Mouse (Mus musculus) embryonic facial prominence, embryonic 11.5 days (tissue): ENCODE results near the gene Gigyf1. TPM values are rescaled to one million over a fixed set of nuclear protein-coding genes. Genes with fewer than 3 reads are reported as not detected.

Source experiments
- ATAC-seq: fragments of 200-750 bp; cut with Nextera tagmentation; replicated peaks from 2 replicates; pipeline ENCODE4 v1.8.0; 2017; ENCODE audit warnings: low read depth; ENCODE audit not compliant: insufficient number of reproducible peaks, low FRiP score, low TSS enrichment
- DNase-seq: peaks from one replicate; pipeline ENCODE4 v3.0.0-alpha.2; 2015; ENCODE audit warnings: low spot score
- H3K27ac ChIP-seq: fragments of 300-500 bp; sonication (generic); replicated peaks from 2 replicates; pipeline ENCODE4 v1.5.1; 2014; ENCODE audit warnings: mild to moderate bottlenecking, low read depth, low read length, control low read depth
- H3K27me3 ChIP-seq: fragments of 300-500 bp; sonication (generic); 2 replicates; pipeline ENCODE4 v1.6.1; 2014; ENCODE audit warnings: mild to moderate bottlenecking, low read length, moderate library complexity, mixed read lengths; ENCODE audit not compliant: control insufficient read depth, insufficient read depth
- H3K36me3 ChIP-seq: fragments of 300-500 bp; sonication (generic); replicated peaks from 2 replicates; pipeline ENCODE4 v1.6.1; 2014; ENCODE audit warnings: low read depth, mild to moderate bottlenecking, low read length, moderate library complexity, mixed read lengths; ENCODE audit not compliant: control insufficient read depth, insufficient read depth
- H3K4me1 ChIP-seq: fragments of 300-500 bp; sonication (generic); 2 replicates; pipeline ENCODE4 v1.6.1; 2014; ENCODE audit warnings: low read length, mixed read lengths; ENCODE audit not compliant: control insufficient read depth, insufficient read depth
- H3K4me2 ChIP-seq: fragments of 300-500 bp; sonication (generic); 2 replicates; pipeline ENCODE4 v1.6.1; 2014; ENCODE audit warnings: low read depth, mild to moderate bottlenecking, control low read depth, low read length, moderate library complexity
- H3K4me3 ChIP-seq: fragments of 300-500 bp; sonication (generic); 2 replicates; pipeline ENCODE4 v1.5.1; 2014; ENCODE audit warnings: low read depth, low read length, control low read depth
- H3K9ac ChIP-seq: fragments of 300-500 bp; sonication (generic); replicated peaks from 2 replicates; pipeline ENCODE4 v1.6.1; 2014; ENCODE audit warnings: mild to moderate bottlenecking, control low read depth, low read length
- H3K9me3 ChIP-seq: fragments of 300-500 bp; sonication (generic); replicated peaks from 2 replicates; pipeline ENCODE4 v1.6.1; 2016; ENCODE audit warnings: mild to moderate bottlenecking, low read length, inconsistent platforms, mixed read lengths; ENCODE audit not compliant: control insufficient read depth
- WGBS: fragments of 180-500 bp; shearing (Covaris S2); extraction: QIAGEN DNeasy Blood & Tissue Kit; methylation state at CpG from one replicate; pipeline ENCODE4 v1.1.7; 2014; 5-methylcytosine and 5-hydroxymethylcytosine counted together
- polyA plus RNA-seq: library from polyadenylated mRNA; unstranded; fragments of >200 nt; fragmentation: Nextera tagmentation; extraction: Ambion mirVana; gene quantifications from 2 replicates; pipeline ENCODE4 v1.2.1, GENCODE M21; 2014

Gene Gigyf1
- polyA plus RNA-seq, 1 experiment from 2014 or later: 8.5 TPM

DNA sequence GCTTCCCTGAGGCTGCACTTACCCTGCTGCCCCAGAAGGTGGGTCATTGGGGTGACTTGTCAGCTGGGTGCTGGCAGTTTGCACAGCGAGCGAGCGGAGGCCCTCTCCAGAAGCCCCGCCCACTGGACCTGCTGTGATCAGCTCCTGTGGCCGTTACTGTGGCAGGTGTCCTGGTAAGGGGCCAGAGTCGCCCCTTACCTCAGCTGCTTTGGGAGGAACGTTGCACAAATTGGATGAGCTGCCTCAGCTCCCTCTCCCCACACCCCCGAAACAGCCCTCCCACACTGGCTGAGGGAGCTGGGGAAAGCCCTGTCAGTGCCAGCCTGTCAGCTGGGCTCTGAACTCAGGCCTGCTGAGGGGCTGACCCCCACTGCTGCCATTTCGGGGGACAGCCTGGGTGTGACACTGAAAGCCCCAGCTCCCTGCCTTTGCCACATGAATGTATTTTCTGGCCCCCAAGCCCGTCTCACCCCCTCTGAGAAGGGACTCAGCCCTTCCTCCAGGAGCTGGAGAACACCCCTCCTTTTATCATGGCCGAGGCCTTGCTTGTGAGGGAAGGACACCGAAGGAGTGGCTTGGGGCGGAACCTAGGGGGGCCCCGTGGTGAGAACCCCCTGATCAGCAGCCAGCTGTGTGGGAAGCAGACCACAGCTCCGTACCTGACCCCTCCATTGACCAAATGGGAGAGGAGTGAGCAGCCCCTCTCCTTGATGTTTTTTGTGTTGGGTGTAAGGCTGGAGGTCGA is 8.0 kb downstream of the Gigyf1 start:
- H3K4me3 ChIP-seq: no peak overlapping the region
- no peak overlapping the region for H3K9ac ChIP-seq
- no peaks in the 10 kb centered on the region for H3K9me3 ChIP-seq
- 58% methylated on average over 16 of the region's 16 CpGs for WGBS
- no peak for DNase-seq
- no peak for ATAC-seq
- H3K36me3 ChIP-seq: peaks cover 48% of the 10 kb centered on the region
- no peak overlapping the region for H3K27ac ChIP-seq
- H3K4me2 ChIP-seq: no peak overlapping the region
- no peaks in the 10 kb centered on the region for H3K27me3 ChIP-seq
- H3K4me1 ChIP-seq: peaks cover 3% of the 10 kb centered on the region; the same call in 1 of the 2 replicates

DNA sequence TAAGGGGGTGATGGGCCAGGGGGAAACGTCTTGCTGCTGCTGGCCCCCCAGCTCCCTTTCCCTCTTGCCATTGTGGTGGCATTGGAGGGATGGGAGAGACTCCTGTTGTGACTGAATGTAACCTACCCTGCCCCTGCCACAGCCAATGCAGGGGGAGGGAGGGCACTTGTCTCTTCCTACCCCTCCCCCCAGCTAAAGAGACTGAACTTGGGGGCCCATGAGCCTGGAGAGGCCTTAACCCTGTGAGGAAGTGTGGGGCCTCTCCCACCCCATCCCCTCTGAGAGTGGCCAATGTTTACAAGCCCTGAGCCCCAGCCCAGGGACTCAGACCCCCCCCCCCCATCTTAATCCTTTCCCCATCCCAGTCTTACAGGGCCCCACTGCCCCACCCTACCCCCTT is 9.1 kb downstream of the Gigyf1 start:
- no peak overlapping the region for H3K27ac ChIP-seq
- H3K4me2 ChIP-seq: no peak overlapping the region
- H3K27me3 ChIP-seq: no peaks in the 10 kb centered on the region
- peaks cover 3% of the 10 kb centered on the region; the same call in 1 of the 2 replicates for H3K4me1 ChIP-seq
- peaks cover 41% of the 10 kb centered on the region for H3K36me3 ChIP-seq
- H3K9ac ChIP-seq: no peak overlapping the region
- H3K9me3 ChIP-seq: no peaks in the 10 kb centered on the region
- DNase-seq (no peak), ATAC-seq (no peak)
- no peak overlapping the region for H3K4me3 ChIP-seq
- 39% methylated on average over 1 of the region's 1 CpGs for whole genome bisulfite sequencing

DNA sequence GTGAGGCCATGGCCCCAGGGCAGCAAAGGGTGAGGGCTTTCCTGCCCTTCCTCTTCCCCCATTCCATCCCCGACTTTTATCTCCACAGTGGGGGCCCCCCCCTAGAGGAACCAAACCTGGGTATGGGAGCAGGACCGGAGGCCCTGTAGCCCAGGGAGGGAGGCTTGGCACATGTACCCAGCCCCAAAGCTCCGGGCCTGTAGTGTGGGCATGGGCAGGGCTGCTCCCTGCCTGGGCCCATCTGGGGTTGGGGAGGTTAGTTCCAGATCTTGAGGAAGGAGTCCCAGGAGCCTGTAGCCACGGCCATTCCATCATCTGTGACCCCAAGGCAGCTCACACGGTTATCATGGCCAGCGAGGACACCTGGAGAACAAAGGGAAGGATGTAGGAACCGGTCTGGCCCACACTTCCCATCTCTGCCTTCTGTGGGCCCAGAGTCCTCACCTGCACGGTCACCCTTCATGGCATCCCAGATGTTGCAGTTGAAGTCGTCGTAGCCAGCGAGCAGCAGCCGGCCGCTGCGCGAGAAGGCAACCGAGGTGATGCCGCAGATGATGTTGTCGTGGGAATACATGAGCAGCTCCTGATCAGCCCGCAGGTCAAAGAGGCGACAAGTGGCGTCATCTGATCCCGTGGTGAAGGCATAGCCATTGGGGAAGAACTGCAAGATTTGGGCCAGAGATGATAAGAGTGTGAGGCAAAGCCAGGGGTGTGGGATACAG is 10.1 kb downstream of the Gigyf1 start:
- ATAC-seq (no peak), DNase-seq (no peak)
- Histone ChIP-seq H3K4me1 (peaks cover 3% of the 10 kb centered on the region; the same call in 1 of the 2 replicates), H3K4me3 (no peak overlapping the region), H3K9ac (no peak overlapping the region), H3K27ac (no peak overlapping the region), H3K4me2 (no peak overlapping the region), H3K9me3 (no peaks in the 10 kb centered on the region), H3K27me3 (no peaks in the 10 kb centered on the region), H3K36me3 (peaks cover 34% of the 10 kb centered on the region)
- 80% methylated on average over 22 of the region's 22 CpGs for WGBS

DNA sequence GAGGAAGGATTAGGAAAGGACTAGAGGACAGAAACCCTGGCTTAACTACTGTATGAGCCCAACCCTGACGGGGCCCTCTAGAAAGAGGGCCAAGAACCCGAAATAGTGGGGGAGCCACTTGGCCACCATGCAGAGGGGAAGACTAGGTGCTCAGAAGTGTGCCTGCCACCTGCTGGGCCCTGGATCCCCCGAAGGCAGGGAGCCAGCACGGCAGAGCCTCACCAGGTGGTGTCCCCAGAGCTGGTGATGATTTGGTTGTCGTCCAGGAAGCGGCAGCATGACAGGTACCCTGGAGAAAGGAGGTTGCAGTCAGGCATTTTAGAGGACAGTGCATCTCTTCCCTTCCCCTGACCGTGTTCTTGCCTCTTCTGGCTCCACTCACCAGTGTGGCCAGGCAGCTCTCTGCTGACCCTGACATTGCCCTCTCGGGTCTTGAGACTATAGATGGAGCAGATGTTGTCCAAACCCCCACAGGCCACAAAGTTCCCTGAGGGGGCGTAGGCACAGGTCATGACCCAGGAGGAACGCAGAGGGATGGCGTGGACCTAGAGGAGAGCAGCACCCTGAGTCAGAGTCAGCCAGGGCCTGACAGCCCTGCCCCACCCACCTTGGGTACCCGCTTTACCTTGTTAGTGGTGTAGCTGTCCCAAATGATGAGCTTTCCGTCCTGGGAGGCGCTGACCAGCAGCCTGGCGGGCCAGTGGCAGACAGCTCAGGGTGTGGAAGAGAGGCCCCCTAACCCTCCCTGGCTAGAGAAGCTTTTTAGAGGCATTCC is 11.1 kb downstream of the Gigyf1 start:
- no peaks in the 10 kb centered on the region for H3K27me3 ChIP-seq
- H3K9ac ChIP-seq: no peak overlapping the region
- peaks cover 25% of the 10 kb centered on the region for H3K36me3 ChIP-seq
- no peaks in the 10 kb centered on the region for H3K9me3 ChIP-seq
- no peak overlapping the region for H3K27ac ChIP-seq
- 64% methylated on average over 15 of the region's 15 CpGs for WGBS
- H3K4me1 ChIP-seq: peaks cover 3% of the 10 kb centered on the region; the same call in 1 of the 2 replicates
- no peak overlapping the region for H3K4me3 ChIP-seq
- no peak overlapping the region; the same call in 1 of the 2 replicates for H3K4me2 ChIP-seq
- no peak for ATAC-seq
- no peak for DNase-seq

DNA sequence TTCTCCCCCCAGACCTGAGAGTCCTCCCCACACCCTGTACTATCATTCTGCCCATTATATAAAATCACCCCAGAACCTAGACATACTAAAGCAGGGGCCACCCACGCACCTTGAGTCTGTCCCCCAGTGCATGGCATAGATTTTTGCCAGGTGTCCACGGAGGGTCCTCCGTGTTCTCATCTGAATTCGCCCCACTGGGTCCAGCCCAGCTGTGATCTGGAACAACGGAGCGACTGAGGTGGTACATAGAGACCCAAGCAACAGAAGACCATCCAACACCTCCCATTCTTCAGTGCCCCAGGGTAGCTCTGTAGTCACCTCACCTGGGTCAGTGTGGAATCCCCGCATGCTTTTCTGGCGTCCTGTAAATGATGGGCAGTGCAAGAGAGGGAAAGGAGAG is 11.7 kb downstream of the Gigyf1 start:
- H3K36me3 ChIP-seq: peaks cover 19% of the 10 kb centered on the region

DNA sequence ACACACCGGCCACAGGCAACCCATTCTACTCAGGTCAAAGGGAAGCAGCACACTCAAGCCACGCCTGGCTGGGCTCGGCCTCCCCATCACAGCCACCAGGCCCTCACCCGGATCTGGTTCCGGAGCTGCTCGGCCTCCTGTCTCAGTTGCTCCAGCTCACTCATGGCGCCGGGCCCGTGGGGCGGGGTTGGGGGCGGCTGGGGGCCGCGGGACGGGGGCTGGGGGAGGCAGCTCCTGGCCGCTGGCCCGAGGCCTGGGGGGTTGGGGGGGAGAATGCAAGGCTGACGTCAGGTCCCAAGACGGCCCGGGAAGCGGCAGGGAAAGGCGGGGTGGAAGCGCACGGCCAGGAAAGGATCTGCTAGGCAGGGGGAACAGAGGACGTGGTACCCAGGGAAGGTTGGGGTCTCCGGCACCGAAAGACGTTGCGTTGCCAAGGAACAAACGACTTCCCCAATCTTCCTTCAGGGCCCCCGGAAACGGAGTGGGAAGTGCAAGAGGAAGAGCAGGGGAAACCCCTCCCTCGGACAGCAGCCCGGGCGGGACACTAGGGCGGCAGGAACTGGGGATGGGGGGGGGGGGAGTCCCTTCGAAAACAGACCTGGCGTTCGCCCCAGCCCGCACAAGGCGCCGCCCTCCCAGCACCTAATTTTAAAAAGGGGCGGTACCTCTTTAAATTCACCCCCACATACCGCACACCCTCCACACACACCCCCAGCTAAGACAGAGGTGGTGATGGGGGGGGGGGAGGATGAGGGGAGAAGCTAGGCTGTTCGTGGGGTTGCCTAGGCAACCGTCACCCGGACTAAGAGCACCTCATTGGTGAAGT is 12.5 kb downstream of the Gigyf1 start:
- Histone ChIP-seq H3K27ac (peak overlapping the region; percentile 84), H3K9me3 (no peaks in the 10 kb centered on the region), H3K9ac (peak overlapping the region; percentile 87), H3K27me3 (no peaks in the 10 kb centered on the region), H3K4me3 (peak overlapping the region; percentile 84), H3K4me1 (peaks cover 3% of the 10 kb centered on the region; the same call in 1 of the 2 replicates), H3K36me3 (peaks cover 15% of the 10 kb centered on the region), H3K4me2 (peak overlapping the region; percentile 89)
- ATAC-seq (peak; percentile 34), DNase-seq (peak; percentile 81)
- WGBS: under 1% methylated on average over 43 of the region's 46 CpGs

More for the DNA sequence above, 11.7 kb downstream of the Gigyf1 start:
- no peak for ATAC-seq
- Histone ChIP-seq H3K27ac (peak overlapping the region; percentile 84; the same call in 1 of the 2 replicates), H3K4me1 (peaks cover 3% of the 10 kb centered on the region; the same call in 1 of the 2 replicates), H3K4me2 (peak overlapping the region; percentile 89), H3K27me3 (no peaks in the 10 kb centered on the region), H3K9me3 (no peaks in the 10 kb centered on the region), H3K4me3 (peak overlapping the region; percentile 84), H3K9ac (peak overlapping the region; percentile 87; the same call in 1 of the 2 replicates)
- 76% methylated on average over 8 of the region's 8 CpGs for WGBS
- no peak for DNase-seq

DNA sequence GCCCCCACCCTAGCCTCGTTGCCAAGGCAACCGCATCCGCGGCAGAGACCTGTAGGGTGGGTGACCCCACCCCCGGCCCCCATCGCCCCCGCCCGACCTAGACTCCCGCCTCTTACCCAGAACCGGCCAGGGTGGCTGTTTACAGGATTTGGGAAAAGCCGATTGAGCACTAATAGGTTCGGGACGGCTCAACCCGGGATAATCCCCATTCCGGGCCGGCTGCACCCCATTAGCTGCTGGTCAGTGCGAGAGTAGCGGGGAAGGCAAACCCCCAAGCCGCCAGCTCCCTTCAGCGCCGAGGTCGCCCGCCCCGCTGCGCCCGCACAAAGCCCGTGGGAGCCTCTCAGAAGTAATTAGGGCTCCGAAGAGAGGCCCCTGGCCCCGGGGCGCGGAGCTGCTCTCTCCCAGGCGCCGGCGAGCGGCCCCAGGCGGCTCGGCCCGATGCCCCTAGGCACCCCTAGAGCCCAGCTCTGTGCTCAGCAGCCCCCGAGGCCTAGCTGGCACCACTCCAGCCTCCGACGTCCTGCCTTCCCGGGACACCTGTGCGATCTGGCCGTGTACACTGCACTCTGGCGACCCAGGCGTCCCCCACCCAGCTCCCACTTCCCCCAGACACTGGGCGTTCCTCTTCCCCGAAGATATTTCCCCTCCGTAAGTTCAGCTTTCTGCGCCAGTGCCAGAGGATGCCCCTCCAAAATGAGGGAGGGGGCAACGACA is 13.2 kb downstream of the Gigyf1 start:
- DNase-seq (peak; percentile 24), ATAC-seq (peak; percentile 5; the same call in 1 of the 2 replicates)
- peaks cover 15% of the 10 kb centered on the region for H3K36me3 ChIP-seq
- H3K9me3 ChIP-seq: no peaks in the 10 kb centered on the region
- H3K4me2 ChIP-seq: peak overlapping the region; percentile 89
- peak overlapping the region; percentile 84 for H3K4me3 ChIP-seq
- peak overlapping the region; percentile 84 for H3K27ac ChIP-seq
- H3K9ac ChIP-seq: peak overlapping the region; percentile 87
- under 1% methylated on average over 49 of the region's 51 CpGs for WGBS
- peaks cover 3% of the 10 kb centered on the region; the same call in 1 of the 2 replicates for H3K4me1 ChIP-seq
- H3K27me3 ChIP-seq: no peaks in the 10 kb centered on the region
